Mouse (Mus musculus): ENCODE data around the gene Pcyox1.
A peak's percentile ranks its signal among the peaks of the same experiment; 100 is the strongest.

The Pcyox1 gene

GRCm38 (mm10) chr6:86396581-86397256 lies at the start of gene Pcyox1:
Gene Pcyox1, minus strand, starts transcription at chr6:86397154.
- peak; percentile 93 for DNase-seq

DNA sequence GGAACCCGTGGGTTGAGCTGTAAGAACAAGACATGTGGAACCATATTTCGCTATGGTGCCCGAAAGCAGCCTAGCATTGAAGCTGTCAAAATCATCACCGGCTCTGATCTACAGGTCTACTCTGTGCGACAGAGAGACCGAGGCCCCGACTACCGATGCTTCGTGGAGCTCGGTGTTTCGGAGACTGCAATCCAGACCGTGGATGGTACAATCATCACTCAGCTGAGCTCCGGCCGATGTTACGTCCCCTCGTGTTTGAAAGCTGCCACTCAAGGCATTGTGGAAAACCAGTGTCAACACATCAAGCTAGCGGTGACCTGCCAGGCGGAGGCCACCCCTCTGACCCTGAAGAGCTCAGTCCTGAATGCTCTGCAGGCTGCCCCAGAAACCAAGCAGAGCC lies 48.6 kb upstream of the Pcyox1 start:
- DNase-seq = no peak

DNA sequence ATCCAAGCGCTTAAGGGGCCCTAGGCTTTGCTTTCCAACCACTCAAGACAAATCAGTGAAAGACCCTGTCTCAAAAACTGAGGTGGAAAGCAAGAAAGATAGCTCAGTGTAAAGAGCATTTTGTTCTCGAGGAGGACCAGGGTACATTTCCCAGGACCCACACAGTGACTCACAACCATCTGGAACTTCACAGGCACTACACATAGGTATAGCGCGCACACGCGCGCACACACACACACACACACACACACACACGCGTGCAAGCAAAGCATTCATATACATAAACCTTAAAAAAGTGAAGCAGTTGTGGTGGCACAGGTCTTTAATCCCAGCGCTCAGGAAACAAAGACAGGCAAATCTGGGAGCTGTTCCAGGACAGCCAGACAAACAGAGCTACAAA lies 44.6 kb upstream of the Pcyox1 start:
- DNase-seq = no peak

DNA sequence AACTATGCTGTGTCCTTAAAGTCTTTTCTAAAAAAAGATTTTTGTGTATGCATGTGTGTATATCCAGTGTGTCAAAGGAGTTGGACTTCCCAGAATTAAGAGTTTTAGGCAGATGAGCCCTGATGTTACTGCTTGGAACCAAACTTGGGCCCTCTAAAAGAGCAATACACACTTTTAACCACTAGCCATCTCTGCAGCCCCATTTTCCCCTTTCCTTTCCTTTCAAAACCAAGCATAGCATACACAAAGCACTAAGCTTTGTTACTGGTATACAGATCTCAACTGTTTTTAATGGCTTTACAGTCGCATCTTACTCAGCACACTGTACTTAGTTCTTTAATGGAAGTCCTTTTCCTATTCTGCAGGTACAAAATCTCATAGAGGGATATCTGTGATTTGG lies 42.6 kb upstream of the Pcyox1 start:
- DNase-seq = no peak

DNA sequence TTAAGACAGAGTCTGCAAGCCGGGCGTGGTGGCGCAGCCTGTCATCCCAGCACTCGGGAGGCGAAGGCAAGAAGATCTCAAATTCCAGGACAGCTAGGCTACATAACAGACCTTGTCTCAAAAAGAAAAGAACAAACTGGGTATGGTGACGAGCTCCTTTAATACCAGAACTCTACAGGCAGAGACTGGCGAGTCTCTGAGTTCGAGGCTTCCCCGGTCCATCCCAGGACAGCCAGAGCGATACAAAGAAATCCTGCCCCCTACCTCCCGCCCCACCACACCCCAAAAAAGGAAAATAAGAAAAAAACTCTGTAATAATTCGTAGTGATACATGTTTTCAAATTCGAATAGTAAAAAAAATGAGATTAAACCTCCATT lies 42.2 kb upstream of the Pcyox1 start:
- DNase-seq = no peak

DNA sequence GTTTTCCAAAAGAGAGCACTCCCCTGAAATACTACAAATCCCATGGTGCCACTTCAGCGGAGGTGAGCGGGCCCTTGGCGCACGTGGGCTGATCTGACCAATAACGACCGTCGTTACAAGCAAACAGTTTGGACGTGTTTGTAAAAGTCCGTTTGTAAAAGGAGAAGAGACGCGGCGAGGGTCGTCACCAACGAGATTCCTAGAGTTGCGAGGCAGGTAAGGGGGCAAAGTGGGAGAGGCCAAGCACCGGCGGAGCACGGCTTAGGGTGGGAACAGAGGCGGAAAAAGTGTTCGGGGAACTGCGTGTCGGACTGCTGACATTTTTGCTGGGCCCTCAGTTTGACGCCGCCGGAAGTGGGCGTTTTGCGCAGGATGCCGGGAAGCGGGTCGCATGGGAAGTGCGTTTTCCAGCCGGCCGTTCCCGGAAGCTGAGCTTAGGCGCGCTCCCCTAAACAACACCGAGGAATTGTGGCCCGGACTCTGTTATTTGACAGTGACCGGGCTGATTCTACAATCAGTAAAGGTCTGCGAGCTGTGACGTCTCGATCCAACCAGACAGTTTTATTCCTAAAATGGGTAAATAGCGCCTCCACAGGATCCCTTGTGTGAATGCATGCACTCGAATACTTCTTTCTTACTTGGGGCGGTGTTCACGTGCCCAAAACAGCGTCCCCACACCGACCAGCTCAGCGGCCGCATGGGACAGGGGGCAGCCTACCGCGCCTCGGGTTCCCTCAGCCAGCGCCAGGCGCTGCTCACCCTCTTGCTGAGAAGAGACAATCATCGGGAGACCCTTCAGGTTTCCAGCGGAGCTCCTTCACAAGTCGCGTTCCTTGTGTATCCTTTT lies 41.5 kb upstream of the Pcyox1 start, which contains the start of gene C87436:
Gene C87436 (plus strand): TSS at position 103 of the 847 bp plus-strand sequence.
- DNase-seq = peak; percentile 96

DNA sequence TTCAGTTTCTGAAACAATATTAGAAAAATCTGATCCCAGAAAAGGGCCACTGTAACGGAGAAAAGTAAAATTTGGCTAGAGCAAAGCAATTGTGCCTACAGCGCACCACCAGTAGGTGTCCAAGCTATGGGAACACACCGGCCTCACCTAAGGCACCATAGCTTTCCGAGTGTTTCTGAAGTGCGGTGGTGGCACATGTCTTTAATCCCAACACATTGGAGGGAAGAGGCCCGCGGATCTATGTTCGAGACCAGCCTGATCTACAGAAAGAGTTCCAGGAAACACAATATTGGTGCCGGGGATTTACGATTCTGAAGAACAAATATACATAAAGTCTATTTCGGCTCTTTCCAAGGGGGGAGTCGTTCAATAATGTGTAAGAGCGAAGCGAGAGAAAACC lies 40.8 kb upstream of the Pcyox1 start:
- DNase-seq = peak; percentile 68

DNA sequence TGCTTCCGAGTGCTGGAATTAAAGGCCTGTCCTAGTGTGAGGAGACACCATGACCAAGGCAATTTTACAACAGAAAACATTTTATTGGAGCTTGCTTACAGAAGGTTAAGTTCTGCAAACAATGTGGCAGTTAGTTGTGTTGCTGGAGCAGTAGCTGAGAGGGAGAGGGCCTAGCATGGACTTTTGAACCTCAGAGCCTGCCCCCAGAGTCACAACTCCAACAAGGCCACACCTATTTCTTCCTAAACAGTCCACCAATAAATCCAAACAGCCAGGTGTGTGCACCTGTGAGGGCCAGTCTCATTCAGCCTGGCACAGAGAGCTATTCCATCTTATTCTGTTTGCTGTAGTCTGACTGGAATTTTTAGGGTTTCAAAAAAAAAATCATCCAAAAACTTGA lies 36.7 kb upstream of the Pcyox1 start:
- no peak for DNase-seq

DNA sequence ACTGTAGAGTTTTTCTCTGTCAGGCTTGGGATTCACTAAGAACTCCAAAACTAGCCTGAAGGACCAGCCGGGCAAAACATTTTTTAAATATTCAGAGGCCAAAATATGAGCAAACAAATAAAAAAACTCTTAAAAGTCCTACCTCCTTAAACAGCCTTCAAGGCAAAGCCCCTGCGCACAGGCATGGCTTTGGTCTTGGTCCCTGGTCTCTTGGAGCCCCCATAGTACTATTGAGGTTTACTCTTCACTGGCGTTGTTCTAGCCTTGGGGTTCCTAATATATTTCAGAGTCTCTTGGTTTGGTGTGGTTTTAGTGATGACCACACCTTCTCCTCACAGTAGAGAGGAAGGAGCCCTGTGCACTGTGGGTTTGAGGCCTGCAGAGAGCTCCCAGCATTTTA lies 34.6 kb upstream of the Pcyox1 start:
- DNase-seq = no peak

- DNase-seq = no peak
Observed at GRCm38 (mm10) chr6:86426358-86426757, 29.4 kb upstream of the Pcyox1 start, which contains the start of gene Gm44790. Gene Gm44790, plus strand, starts transcription at chr6:86426658.

GRCm38 (mm10) chr6:86420491-86420890 lies 23.5 kb upstream of the Pcyox1 start:
- no peak for DNase-seq

GRCm38 (mm10) chr6:86419239-86419638 lies 22.3 kb upstream of the Pcyox1 start:
- DNase-seq = no peak

- no peak for DNase-seq
Observed at GRCm38 (mm10) chr6:86418711-86419110, 21.8 kb upstream of the Pcyox1 start.

DNA sequence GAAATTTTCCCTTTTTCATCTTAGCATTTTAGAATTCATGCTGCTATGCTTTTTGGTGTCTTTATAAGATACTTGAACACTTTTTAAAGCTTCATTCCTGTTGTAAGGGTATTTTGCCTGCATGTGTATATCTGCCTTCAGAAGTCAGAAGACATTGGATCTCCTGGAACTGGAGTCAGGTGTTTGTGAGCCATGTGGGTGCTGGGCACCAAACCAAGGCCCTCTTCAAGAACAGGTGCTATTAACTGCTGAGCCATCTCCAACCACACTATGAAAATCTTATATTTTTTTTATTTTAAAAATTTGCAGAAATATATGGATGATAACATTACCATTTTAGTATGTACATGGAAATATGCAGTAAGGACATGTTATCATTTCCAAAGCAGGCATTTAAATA lies 9.4 kb upstream of the Pcyox1 start:
- no peak for DNase-seq

DNA sequence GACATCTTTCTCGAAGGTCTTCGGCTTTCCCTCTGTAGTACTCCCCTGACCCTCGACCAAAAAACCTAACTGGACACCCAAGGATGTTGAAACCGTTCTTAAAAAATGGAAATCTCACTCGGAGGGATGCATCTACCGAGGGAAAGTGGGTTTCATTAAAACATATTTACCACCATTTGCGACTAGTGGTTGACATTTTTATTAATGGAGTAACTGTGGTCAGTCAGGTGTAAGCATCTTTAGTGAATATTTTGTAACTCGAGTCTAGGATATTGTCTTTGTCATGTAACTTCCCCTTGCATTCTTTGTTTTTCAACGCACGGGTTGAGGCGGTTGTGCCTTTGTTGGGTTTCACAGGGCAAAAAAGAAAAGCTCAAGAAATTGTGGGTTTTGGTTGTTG lies 8.0 kb upstream of the Pcyox1 start:
- no peak for DNase-seq

GRCm38 (mm10) chr6:86404100-86404861 lies 7.3 kb upstream of the Pcyox1 start, which contains the start of gene Tia1:
Gene Tia1, plus strand, starts transcription at chr6:86404219.
- peak; percentile 98 for DNase-seq

DNA sequence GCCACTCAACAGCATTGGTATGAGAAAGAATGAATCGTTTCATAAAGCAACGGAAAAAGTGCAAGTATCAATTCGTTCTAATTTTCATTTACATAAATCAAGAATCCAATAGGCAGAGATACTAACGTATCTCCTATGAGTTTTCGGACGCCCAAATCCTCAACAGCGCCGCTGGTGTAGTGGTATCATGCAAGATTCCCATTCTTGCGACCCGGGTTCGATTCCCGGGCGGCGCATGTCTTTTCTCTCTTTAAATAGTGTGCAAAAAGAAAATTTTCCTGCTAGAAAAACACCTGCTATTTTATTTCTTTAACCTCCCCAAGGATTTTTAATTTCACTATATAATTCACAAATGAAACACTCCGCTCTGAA lies 6.8 kb upstream of the Pcyox1 start:
- DNase-seq = peak; percentile 90

GRCm38 (mm10) chr6:86402681-86403607 lies 6.0 kb upstream of the Pcyox1 start:
- DNase-seq = no peak

DNA sequence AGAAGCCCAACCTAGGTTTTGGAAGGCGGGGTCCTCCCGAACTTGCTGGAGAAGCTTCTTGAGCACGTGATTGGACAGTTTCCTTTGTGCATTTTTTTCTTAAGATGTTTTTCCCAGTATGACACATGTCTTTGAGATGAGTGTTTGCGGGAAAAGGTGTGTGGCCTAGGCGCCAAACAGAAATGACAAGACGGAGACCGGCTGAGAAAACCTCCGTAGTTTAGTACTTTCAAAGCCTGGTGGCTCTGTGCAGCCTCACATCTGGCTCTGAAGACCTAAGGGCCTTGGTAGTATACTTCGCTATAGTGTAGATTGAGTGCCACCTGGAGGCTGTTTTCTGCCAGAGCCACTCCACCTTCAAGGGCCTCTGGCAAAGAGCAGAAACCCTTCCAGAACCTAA lies 4.0 kb upstream of the Pcyox1 start:
- DNase-seq = peak; percentile 89

DNA sequence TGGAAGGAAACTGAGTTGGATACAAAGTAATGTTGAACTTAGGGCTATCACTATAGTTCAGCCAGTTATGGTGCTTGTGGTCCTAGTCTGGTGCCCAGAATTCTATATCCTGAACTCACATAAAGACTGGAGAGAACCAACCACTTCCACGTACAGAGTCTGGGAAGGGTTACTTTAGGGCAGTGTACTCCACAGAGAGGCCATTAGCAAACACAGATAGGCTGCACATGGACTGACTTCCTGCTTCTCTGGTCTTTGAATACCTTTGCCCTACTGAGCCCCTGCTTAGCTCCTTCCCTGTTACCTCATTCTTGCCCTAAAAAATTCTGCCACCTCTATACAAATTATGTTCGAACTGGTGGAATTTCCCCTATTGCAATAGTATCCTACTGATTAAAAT lies 3.0 kb upstream of the Pcyox1 start:
- no peak for DNase-seq

GRCm38 (mm10) chr6:86398986-86399385 lies 2.0 kb upstream of the Pcyox1 start:
- no peak for DNase-seq

GRCm38 (mm10) chr6:86397257-86397980 lies 465 bp upstream of the Pcyox1 start:
- no peak for DNase-seq

All from kidney, postnatal 14 days (tissue).